Mouse (Mus musculus) intestine, embryonic 14.5 days (tissue): ENCODE data around the gene Ptpa. TPM values are rescaled to one million over a fixed set of nuclear protein-coding genes. Genes with fewer than 3 reads are reported as not detected.

Experiments used
- ATAC-seq: fragments of 200-750 bp; cut with Nextera tagmentation; replicated peaks from 2 replicates; pipeline ENCODE4 v1.8.0; 2017; ENCODE audit warnings: low read depth, moderate number of reproducible peaks, moderate TSS enrichment, moderate library complexity; ENCODE audit not compliant: low FRiP score, low TSS enrichment
- DNase-seq: peaks from one replicate; pipeline ENCODE4 v3.0.0-alpha.2; 2018; ENCODE audit warnings: low spot score
- H3K27ac ChIP-seq: fragments of 300-500 bp; sonication (generic); 2 replicates; pipeline ENCODE4 v1.5.1; 2014; ENCODE audit warnings: low read depth, mild to moderate bottlenecking, control low read depth
- H3K27me3 ChIP-seq: fragments of 300-500 bp; sonication (generic); replicated peaks from 2 replicates; pipeline ENCODE4 v1.6.1; 2014; ENCODE audit warnings: low read length, control low read depth; ENCODE audit not compliant: control insufficient read depth, insufficient read depth
- H3K36me3 ChIP-seq: fragments of 300-500 bp; sonication (generic); 2 replicates; pipeline ENCODE4 v1.6.1; 2014; ENCODE audit warnings: low read length, control low read depth; ENCODE audit not compliant: control insufficient read depth, insufficient read depth
- H3K4me1 ChIP-seq: fragments of 300-500 bp; sonication (generic); replicated peaks from 2 replicates; pipeline ENCODE4 v1.6.1; 2014; ENCODE audit warnings: low read length, control low read depth, mixed read lengths; ENCODE audit not compliant: control insufficient read depth, insufficient read depth
- H3K4me2 ChIP-seq: fragments of 300-500 bp; sonication (generic); 2 replicates; pipeline ENCODE4 v1.6.1; 2014; ENCODE audit warnings: low read length
- H3K4me3 ChIP-seq: fragments of 300-500 bp; sonication (generic); 2 replicates; pipeline ENCODE4 v1.5.1; 2014; ENCODE audit warnings: low read depth, low read length, control low read depth, mixed read lengths
- H3K9ac ChIP-seq: fragments of 300-500 bp; sonication (generic); 2 replicates; pipeline ENCODE4 v1.6.1; 2014; ENCODE audit warnings: mild to moderate bottlenecking, low read length
- H3K9me3 ChIP-seq: fragments of 300-500 bp; sonication (generic); 2 replicates; pipeline ENCODE4 v1.6.1; 2016; ENCODE audit warnings: low read length, control low read depth; ENCODE audit not compliant: control insufficient read depth
- whole genome bisulfite sequencing: fragments of 180-500 bp; shearing (Covaris S2); extraction: QIAGEN DNeasy Blood & Tissue Kit; methylation state at CpG from one replicate; pipeline ENCODE4 v1.1.7; 2014; 5-methylcytosine and 5-hydroxymethylcytosine counted together
- polyA plus RNA-seq: library from polyadenylated mRNA; unstranded; fragments of >200 nt; fragmentation: Nextera tagmentation; extraction: Ambion mirVana; gene quantifications from 2 replicates; pipeline ENCODE4 v1.2.1, GENCODE M21; 2014

Gene Ptpa
- polyA plus RNA-seq, 1 experiment from 2014 or later = 76.6 TPM

DNA sequence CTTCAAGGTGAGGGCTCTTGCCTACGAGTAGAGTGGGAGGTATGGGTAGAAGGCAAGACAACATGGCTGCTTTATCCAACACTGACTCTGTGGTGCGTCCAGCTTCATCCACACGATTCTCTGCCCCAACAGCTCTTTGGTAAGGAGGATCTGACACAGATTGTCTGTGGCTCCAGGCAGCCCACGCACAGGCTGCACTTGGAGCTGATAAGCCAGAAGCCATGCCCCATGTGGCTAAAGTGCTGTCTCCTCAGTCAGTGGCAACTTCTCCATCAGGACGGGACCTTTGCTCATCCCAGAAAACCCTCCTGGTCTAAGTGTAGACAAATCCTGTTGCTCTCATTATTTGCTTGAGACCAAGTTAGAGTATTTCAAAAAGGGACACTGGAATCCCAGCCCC is 38.7 kb downstream of the Ptpa start:
- no peaks in the 10 kb centered on the region for H3K4me1 ChIP-seq
- H3K9ac ChIP-seq = no peak overlapping the region

DNA sequence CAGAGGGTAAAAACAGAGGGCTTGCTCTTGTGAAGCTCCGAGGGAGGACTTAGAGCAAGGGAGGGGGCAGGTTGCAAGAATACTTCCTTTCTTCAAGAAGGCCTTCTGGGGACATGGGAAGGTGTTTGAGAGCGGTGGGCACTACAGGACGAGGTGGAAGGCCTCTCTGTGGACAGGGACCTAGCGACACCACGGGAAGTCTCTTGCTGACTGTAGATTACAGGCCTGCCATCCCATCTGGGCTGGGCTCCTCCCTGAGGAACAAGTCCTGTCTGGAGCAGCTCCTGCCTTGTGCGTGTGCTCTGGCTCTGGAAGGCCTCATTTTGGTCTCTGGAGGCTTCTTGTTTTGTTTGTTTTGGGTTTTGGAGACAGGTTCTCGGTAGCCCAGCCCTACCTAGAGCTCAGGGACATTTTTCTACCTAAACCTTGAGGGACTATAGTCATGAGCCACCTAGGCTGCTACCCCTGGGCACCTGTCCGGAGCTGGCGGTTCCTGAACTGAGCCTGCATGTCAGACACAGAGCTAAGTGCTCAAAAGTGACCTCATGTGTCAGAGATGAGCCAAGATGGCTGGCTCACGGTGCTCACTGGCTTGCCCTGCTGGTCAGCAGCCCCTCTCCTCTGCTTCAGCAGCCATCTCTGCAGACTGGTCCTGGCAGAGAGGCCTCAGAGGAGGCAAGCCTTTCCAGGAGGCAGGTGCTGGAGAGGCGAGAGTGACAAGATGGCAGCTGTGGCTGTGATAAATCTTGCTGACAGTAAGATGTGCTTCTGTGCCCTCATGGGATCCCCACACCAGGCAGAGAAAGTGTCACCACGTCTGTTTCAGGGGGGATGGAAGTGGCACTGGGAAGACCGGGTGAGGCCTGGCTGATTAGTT is 40.5 kb downstream of the Ptpa start:
- H3K4me1 ChIP-seq = no peaks in the 10 kb centered on the region
- DNase-seq (no peak), ATAC-seq (no peak)
- H3K27me3 ChIP-seq = no peaks in the 10 kb centered on the region
- no peak overlapping the region for H3K9ac ChIP-seq
- H3K27ac ChIP-seq = no peak overlapping the region
- H3K36me3 ChIP-seq = peaks cover 22% of the 10 kb centered on the region; the same call in 1 of the 2 replicates
- 68% methylated on average over 13 of the region's 13 CpGs for WGBS
- H3K4me2 ChIP-seq = no peak overlapping the region
- H3K4me3 ChIP-seq = no peak overlapping the region
- H3K9me3 ChIP-seq = no peaks in the 10 kb centered on the region

More for the DNA sequence above, 38.7 kb downstream of the Ptpa start:
- no peak for DNase-seq
- 0 out of 2 replicates have a peak, but pooled peaks cover 7% of the 10 kb centered on the region for H3K9me3 ChIP-seq
- ATAC-seq = no peak
- peaks cover 25% of the 10 kb centered on the region for H3K36me3 ChIP-seq
- no peaks in the 10 kb centered on the region for H3K27me3 ChIP-seq
- H3K4me3 ChIP-seq = no peak overlapping the region
- 81% methylated on average over 5 of the region's 5 CpGs for WGBS
- H3K27ac ChIP-seq = no peak overlapping the region
- H3K4me2 ChIP-seq = no peak overlapping the region

DNA sequence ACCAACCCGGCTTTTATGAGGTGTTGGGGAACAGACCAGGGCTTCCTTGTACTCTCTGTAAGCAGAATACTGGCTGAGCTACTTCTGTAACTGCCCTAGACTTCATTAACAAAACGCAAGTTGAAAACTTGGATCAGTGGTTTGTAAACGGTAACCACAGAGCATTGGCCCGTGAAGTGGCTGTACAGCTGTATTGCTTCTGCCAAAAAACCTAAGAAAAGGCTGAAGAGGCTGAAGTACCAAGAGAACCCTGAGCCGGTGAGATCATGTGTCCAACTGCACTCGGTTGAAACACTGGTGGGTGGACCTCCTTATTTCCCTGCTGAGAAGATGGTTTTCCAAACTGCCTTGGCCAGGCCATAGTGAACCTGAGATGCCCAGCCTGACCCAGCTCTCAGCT is 42.5 kb downstream of the Ptpa start:
- H3K9ac ChIP-seq = no peak overlapping the region
- no peak for ATAC-seq
- H3K9me3 ChIP-seq = no peaks in the 10 kb centered on the region
- peaks cover 6% of the 10 kb centered on the region for H3K4me1 ChIP-seq
- H3K36me3 ChIP-seq = peaks cover 13% of the 10 kb centered on the region; the same call in 1 of the 2 replicates
- no peak for DNase-seq
- 81% methylated on average over 6 of the region's 6 CpGs for WGBS
- H3K27me3 ChIP-seq = no peaks in the 10 kb centered on the region
- no peak overlapping the region for H3K27ac ChIP-seq
- H3K4me2 ChIP-seq = no peak overlapping the region
- no peak overlapping the region for H3K4me3 ChIP-seq

DNA sequence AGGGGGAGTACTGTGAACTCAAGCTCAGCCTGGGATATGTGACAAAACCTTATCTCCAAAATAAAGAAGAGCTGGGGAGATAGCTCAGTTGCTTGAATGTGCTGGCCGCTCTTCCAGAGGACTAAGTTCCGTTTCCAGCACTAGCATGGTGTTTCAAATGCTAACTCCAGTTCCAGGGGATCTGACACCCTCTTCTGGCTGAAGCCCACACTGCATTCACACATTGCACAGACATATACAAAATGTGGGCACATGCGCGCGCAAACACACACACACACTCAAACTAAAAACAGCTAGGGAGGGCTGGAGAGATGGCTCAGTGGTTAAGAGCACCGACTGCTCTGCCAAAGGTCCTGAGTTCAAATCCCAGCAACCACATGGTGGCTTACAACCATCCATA is 43.4 kb downstream of the Ptpa start:
- H3K27ac ChIP-seq = no peak overlapping the region

DNA sequence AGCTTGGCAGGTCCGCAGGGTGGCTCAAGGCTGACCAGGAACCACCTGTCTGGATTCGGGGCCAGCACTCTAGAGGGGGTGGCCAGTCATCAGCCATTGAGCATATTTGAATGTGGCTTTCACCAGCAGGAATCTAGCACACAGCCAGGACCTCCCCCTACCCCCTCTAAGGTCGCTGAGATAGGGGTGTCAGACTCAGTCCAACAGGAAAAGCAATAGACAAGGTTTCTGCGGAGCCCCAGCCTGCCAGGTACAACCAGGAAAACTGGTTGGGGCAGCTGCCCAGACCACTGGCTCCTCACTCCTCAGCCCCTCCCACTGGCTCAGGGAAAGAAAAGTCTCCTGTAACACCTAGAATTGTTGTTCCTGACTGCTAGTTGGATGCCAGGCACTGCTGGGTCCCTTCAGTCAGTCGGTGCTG is 47.5 kb downstream of the Ptpa start:
- WGBS = 7% methylated on average over 5 of the region's 5 CpGs
- ATAC-seq (peak; percentile 67), DNase-seq (peak; percentile 75)
- H3K4me3 ChIP-seq = no peak overlapping the region
- no peak overlapping the region for H3K9ac ChIP-seq
- peak overlapping the region; percentile 62 for H3K27ac ChIP-seq
- H3K4me1 ChIP-seq = peaks cover 22% of the 10 kb centered on the region
- 0 out of 2 replicates have a peak, but pooled peaks cover 4% of the 10 kb centered on the region for H3K36me3 ChIP-seq
- H3K4me2 ChIP-seq = peak overlapping the region; percentile 43
- H3K27me3 ChIP-seq = no peaks in the 10 kb centered on the region
- H3K9me3 ChIP-seq = no peaks in the 10 kb centered on the region

More for the DNA sequence above, 43.4 kb downstream of the Ptpa start:
- DNase-seq (no peak), ATAC-seq (no peak)
- Histone ChIP-seq H3K4me3 (no peak overlapping the region), H3K9ac (no peak overlapping the region), H3K36me3 (peaks cover 9% of the 10 kb centered on the region; the same call in 1 of the 2 replicates), H3K4me1 (peaks cover 15% of the 10 kb centered on the region), H3K27me3 (no peaks in the 10 kb centered on the region), H3K9me3 (no peaks in the 10 kb centered on the region), H3K4me2 (no peak overlapping the region)
- WGBS = 84% methylated on average over 6 of the region's 6 CpGs

DNA sequence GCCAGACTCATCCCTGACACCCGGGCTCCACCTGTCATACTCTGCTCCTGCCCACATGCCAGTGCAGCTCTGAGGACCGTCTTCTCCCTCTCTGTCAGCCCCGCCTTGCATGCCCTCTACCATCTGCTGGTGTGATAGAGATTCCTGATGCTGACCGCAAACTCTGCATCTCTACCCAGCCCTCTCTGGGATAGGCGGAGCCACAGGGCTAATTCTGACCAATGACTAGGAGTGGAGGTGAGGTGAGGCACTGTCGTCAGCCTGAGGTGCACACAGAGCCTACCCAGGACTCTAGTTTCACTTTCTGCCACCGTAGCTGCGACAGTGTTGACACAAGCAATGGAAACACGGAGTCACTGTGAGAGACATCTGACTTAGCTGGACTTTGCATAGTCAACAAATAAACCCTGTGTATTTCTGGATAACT is 48.1 kb downstream of the Ptpa start:
- Histone ChIP-seq H3K36me3 (0 out of 2 replicates have a peak, but pooled peaks cover 2% of the 10 kb centered on the region), H3K9ac (peak overlapping the region; percentile 25; the same call in 1 of the 2 replicates), H3K4me3 (peak overlapping the region; percentile 16), H3K4me2 (peak overlapping the region; percentile 43), H3K4me1 (peaks cover 22% of the 10 kb centered on the region), H3K27ac (peak overlapping the region; percentile 62), H3K9me3 (no peaks in the 10 kb centered on the region), H3K27me3 (no peaks in the 10 kb centered on the region)
- WGBS = 1% methylated on average over 9 of the region's 9 CpGs
- ATAC-seq (peak; percentile 88), DNase-seq (peak; percentile 77)

DNA sequence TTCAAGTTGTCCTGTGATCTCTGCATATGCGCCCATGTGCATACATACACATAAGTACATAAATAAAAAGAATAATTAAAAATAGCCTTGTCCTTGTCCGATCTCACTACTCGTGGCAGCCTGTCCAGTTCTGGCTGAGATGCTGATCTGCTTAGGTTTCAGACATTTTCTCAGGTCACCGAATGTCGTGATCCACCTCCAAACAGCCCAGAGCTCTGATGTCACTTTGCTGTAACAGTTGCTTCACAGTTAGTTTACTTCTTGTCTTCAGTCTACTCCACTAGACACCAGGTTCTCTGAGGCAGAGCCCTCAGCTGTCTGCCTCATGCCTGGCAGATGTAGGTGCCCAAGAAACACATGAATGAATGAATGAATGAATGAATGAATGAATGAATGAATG is 48.6 kb downstream of the Ptpa start:
- H3K27ac ChIP-seq = peak overlapping the region; percentile 62; the same call in 1 of the 2 replicates
- H3K36me3 ChIP-seq = no peaks in the 10 kb centered on the region
- peak overlapping the region; percentile 25; the same call in 1 of the 2 replicates for H3K9ac ChIP-seq
- DNase-seq (no peak), ATAC-seq (no peak)
- H3K4me2 ChIP-seq = peak overlapping the region; percentile 43
- WGBS = 55% methylated on average over 5 of the region's 5 CpGs
- peaks cover 26% of the 10 kb centered on the region for H3K4me1 ChIP-seq
- no peaks in the 10 kb centered on the region for H3K27me3 ChIP-seq
- H3K4me3 ChIP-seq = peak overlapping the region; percentile 16; the same call in 1 of the 2 replicates
- no peaks in the 10 kb centered on the region for H3K9me3 ChIP-seq

DNA sequence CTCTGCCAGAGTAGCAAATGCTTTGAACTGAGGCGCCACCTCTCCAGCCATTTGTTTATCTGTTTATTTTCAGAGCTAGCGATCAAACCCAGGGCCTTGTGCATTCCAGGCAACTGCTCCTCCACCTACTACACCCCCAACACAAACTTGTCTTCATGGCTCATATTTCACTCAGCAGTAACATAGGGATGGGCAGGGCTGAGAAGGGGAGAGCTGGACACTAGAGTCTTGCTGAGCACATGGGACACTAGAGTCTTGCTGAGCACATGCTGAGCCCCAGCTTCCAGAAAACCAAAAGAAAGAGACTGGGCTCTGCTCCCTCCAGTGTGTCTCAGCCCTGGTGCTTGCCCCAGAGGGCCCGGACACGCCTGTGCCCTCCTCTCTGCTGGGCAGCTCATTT is 50.9 kb downstream of the Ptpa start:
- no peak overlapping the region for H3K4me2 ChIP-seq
- no peaks in the 10 kb centered on the region for H3K36me3 ChIP-seq
- H3K9ac ChIP-seq = no peak overlapping the region
- WGBS = 36% methylated on average over 4 of the region's 4 CpGs
- H3K4me1 ChIP-seq = peaks cover 37% of the 10 kb centered on the region
- H3K9me3 ChIP-seq = no peaks in the 10 kb centered on the region
- H3K4me3 ChIP-seq = no peak overlapping the region
- DNase-seq (no peak), ATAC-seq (no peak)
- H3K27me3 ChIP-seq = no peaks in the 10 kb centered on the region
- H3K27ac ChIP-seq = no peak overlapping the region
